Mouse (Mus musculus): ENCODE measurements around the gene Olfr605. TPM values are rescaled to one million over a fixed set of nuclear protein-coding genes. Genes with fewer than 3 reads are reported as not detected.

The Olfr605 gene
- polyA plus RNA-seq (2012; rRNA removed) = not detected in 2 replicates

DNA sequence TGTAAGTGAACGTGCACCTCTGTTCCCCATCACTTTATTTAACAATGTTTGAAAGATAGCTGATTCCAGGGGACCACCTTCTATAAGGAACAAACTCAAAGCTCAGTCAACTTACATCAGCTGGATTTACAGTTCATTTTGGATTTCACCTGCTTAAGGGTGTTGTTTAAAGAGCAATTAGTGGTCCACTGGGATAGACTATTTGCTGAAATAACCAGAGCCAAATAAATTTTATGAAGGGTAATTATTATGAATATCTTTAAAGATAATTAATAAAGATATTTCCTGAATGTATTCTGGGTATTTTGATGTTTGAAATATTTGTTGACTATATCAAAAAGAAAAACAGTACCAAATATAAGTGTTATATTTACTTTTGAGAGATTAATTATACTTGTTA lies at the start of gene Olfr605:
Gene Olfr605 (minus strand): TSS at position 101 of the 400 bp plus-strand sequence.

DNA sequence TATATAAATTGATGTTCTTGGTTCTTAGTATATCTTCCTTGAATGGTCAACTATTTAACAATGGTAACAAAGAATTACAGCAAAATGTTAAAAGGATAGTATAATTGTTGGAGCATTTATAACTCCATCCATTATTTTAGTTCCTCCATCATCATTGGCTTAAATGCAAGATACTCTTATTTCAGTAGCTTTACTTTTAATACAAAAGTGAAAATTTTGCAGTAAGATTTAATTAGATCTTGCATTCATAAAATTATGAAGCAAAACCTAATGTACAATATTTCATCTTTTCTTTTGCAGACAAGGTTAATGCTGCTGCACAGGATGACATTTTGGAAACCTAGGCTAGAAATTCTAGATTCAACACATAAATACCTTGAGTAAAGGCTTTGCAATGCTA lies 24.3 kb upstream of the Olfr605 start, which contains the start of gene Olfr608:
Gene Olfr608 (plus strand): TSS at position 301 of the 400 bp plus-strand sequence.

GRCm38 (mm10) chr7:103448746-103449145 lies 3.5 kb upstream of the Olfr605 start, which contains the start of gene Olfr606:
Olfr606 (plus strand) TSS chr7:103449046.

DNA sequence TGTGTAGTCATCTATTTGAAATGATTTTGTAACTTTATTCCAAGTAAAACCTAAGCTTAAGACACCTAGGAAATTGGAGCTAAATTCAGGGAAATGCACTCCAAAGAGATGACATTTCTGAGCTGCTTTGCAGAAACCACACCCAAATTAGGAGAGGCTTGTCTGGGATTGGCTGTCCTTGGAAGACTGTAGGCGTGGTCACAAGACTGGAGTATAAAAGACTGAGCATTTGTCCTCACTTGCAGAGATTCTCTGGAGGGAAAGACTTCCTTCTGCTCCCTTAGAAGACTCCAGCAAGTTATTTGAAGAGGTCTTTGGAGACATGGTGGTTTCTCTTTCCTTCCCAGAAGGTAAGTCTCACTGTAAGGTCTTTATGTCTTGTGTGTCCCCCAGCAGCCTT lies 30.5 kb downstream of the Olfr605 start, which contains the start of gene Usp17lc:
Gene Usp17lc (plus strand): TSS at position 301 of the 400 bp plus-strand sequence.

Other genes with a start within 250 kb of the Olfr605 start
- not detected in 2 replicates for gene Olfr593, start 233.6 kb downstream of the Olfr605 start, polyA plus RNA-seq (2012; rRNA removed)
- gene Olfr594, start 228.4 kb downstream of the Olfr605 start, polyA plus RNA-seq (2012; rRNA removed) = not detected in 2 replicates
- not detected in 2 replicates for gene Usp17ld, start 192.9 kb downstream of the Olfr605 start, polyA plus RNA-seq (2012; rRNA removed)
- not detected in 2 replicates for gene Olfr596, start 139.8 kb downstream of the Olfr605 start, polyA plus RNA-seq (2012; rRNA removed)
- not detected in 2 replicates for gene Olfr597, start 129.1 kb downstream of the Olfr605 start, polyA plus RNA-seq (2012; rRNA removed)
- gene Olfr598, start 121.9 kb downstream of the Olfr605 start, polyA plus RNA-seq (2012; rRNA removed) = not detected in 2 replicates
- not detected in 2 replicates for gene Olfr599, start 109.5 kb downstream of the Olfr605 start, polyA plus RNA-seq (2012; rRNA removed)
- not detected in 2 replicates for gene Olfr600, start 95.8 kb downstream of the Olfr605 start, polyA plus RNA-seq (2012; rRNA removed)
- not detected in 2 replicates for gene Olfr601, start 82.8 kb downstream of the Olfr605 start, polyA plus RNA-seq (2012; rRNA removed)
- not detected in 2 replicates for gene Olfr603, start 59.3 kb downstream of the Olfr605 start, polyA plus RNA-seq (2012; rRNA removed)
- gene Usp17lc, start 30.4 kb downstream of the Olfr605 start, polyA plus RNA-seq (2012; rRNA removed) = not detected in 2 replicates
- gene Olfr606, start 3.6 kb upstream of the Olfr605 start, polyA plus RNA-seq (2012; rRNA removed) = not detected in 2 replicates
- gene Olfr607, start 18.7 kb upstream of the Olfr605 start, polyA plus RNA-seq (2012; rRNA removed) = not detected in 2 replicates
- not detected in 2 replicates for gene Olfr608, start 24.4 kb upstream of the Olfr605 start, polyA plus RNA-seq (2012; rRNA removed)
- gene Olfr609, start 52.6 kb upstream of the Olfr605 start, polyA plus RNA-seq (2012; rRNA removed) = not detected in 2 replicates
- not detected in 2 replicates for gene Olfr610, start 66.7 kb upstream of the Olfr605 start, polyA plus RNA-seq (2012; rRNA removed)
- not detected in 2 replicates for gene Olfr611, start 75.4 kb upstream of the Olfr605 start, polyA plus RNA-seq (2012; rRNA removed)
- gene Olfr612, start 97.3 kb upstream of the Olfr605 start, polyA plus RNA-seq (2012; rRNA removed) = not detected in 2 replicates
- not detected in 2 replicates for gene Olfr613, start 102.6 kb upstream of the Olfr605 start, polyA plus RNA-seq (2012; rRNA removed)
- not detected in 2 replicates for gene Olfr615, start 110.6 kb upstream of the Olfr605 start, polyA plus RNA-seq (2012; rRNA removed)
- not detected in 2 replicates for gene Olfr616, start 123.7 kb upstream of the Olfr605 start, polyA plus RNA-seq (2012; rRNA removed)
- not detected in 2 replicates for gene Olfr617, start 127.6 kb upstream of the Olfr605 start, polyA plus RNA-seq (2012; rRNA removed)
- gene Olfr618, start 144.7 kb upstream of the Olfr605 start, polyA plus RNA-seq (2012; rRNA removed) = not detected in 2 replicates
- gene Olfr619, start 155.1 kb upstream of the Olfr605 start, polyA plus RNA-seq (2012; rRNA removed) = not detected in 2 replicates
- gene Olfr620, start 167.1 kb upstream of the Olfr605 start, polyA plus RNA-seq (2012; rRNA removed) = not detected in 2 replicates
- gene Olfr622, start 197.3 kb upstream of the Olfr605 start, polyA plus RNA-seq (2012; rRNA removed) = not detected in 2 replicates
- gene Olfr623, start 218.3 kb upstream of the Olfr605 start, polyA plus RNA-seq (2012; rRNA removed) = not detected in 2 replicates
- gene Olfr624, start 225.8 kb upstream of the Olfr605 start, polyA plus RNA-seq (2012; rRNA removed) = not detected in 2 replicates
- not detected in 2 replicates for gene Olfr625-ps1, start 237.3 kb upstream of the Olfr605 start, polyA plus RNA-seq (2012; rRNA removed)

Measured in stomach, adult 2 months (tissue).